Mouse (Mus musculus) spleen, postnatal 36 days (tissue): ENCODE measurements around the gene Fat3.

Experiments used
- DNase-seq, 2 experiments: peaks; one replicate each; pipeline ENCODE4 v3.0.0; 2022; ENCODE audit warnings: low spot score in 2 of 2, mixed read lengths in 1 of 2

Gene Fat3

GRCm38 (mm10) chr9:15880160-15880603 is 620.9 kb downstream of the Fat3 start:
- no peak for DNase-seq

GRCm38 (mm10) chr9:15874506-15875160 is 626.5 kb downstream of the Fat3 start, which contains the start of gene Mtnr1b:
Mtnr1b (minus strand) TSS chr9:15874556.
- no peak for DNase-seq

- no peak for DNase-seq
Measured at GRCm38 (mm10) chr9:15870013-15870412, 631.1 kb downstream of the Fat3 start.

GRCm38 (mm10) chr9:15869456-15869855 is 631.6 kb downstream of the Fat3 start:
- no peak for DNase-seq

GRCm38 (mm10) chr9:15866280-15867072 is 634.6 kb downstream of the Fat3 start:
- DNase-seq, result no peak

- DNase-seq, result no peak
Measured at GRCm38 (mm10) chr9:15861402-15861801, 639.7 kb downstream of the Fat3 start.
